Mouse (Mus musculus) limb, embryonic 14.5 days (tissue): ENCODE measurements around the gene Cntrl. TPM values are rescaled to one million over a fixed set of nuclear protein-coding genes. Genes with fewer than 3 reads are reported as not detected.

Experiments
- ATAC-seq: fragments of 200-750 bp; cut with Nextera tagmentation; 2 replicates; pipeline ENCODE4 v1.8.0; 2017; ENCODE audit warnings: low read depth, moderate number of reproducible peaks, moderate TSS enrichment; ENCODE audit not compliant: low FRiP score
- DNase-seq: peaks from one replicate; pipeline ENCODE4 v3.0.0-alpha.2; 2015; ENCODE audit warnings: low spot score
- H3K27ac ChIP-seq: fragments of 300-500 bp; sonication (generic); replicated peaks from 2 replicates; pipeline ENCODE4 v1.5.1; 2014; ENCODE audit warnings: low read depth, mild to moderate bottlenecking, low read length, moderate library complexity, mixed read lengths
- H3K27me3 ChIP-seq: fragments of 300-500 bp; sonication (generic); 2 replicates; pipeline ENCODE4 v1.6.1; 2014; ENCODE audit warnings: low read length, mixed read lengths; ENCODE audit not compliant: control insufficient read depth, insufficient read depth
- H3K36me3 ChIP-seq: fragments of 300-500 bp; sonication (generic); 2 replicates; pipeline ENCODE4 v1.6.1; 2014; ENCODE audit warnings: mild to moderate bottlenecking, low read length, moderate library complexity, mixed read lengths; ENCODE audit not compliant: control insufficient read depth, insufficient read depth
- H3K4me1 ChIP-seq: fragments of 300-500 bp; sonication (generic); 2 replicates; pipeline ENCODE4 v1.6.1; 2014; ENCODE audit warnings: antibody characterized with exemption, low read length, mixed read lengths; ENCODE audit not compliant: control insufficient read depth, insufficient read depth
- H3K4me2 ChIP-seq: fragments of 300-500 bp; sonication (generic); replicated peaks from 2 replicates; pipeline ENCODE4 v1.6.1; 2014; ENCODE audit warnings: low read depth, mild to moderate bottlenecking, low read length, moderate library complexity; ENCODE audit not compliant: severe bottlenecking
- H3K4me3 ChIP-seq: fragments of 300-500 bp; sonication (generic); replicated peaks from 2 replicates; pipeline ENCODE4 v1.5.1; 2014; ENCODE audit warnings: low read length
- H3K9ac ChIP-seq: fragments of 300-500 bp; sonication (generic); 2 replicates; pipeline ENCODE4 v1.6.1; 2014; ENCODE audit warnings: mild to moderate bottlenecking, low read depth, low read length, moderate library complexity; ENCODE audit not compliant: severe bottlenecking
- H3K9me3 ChIP-seq: fragments of 300-500 bp; sonication (generic); 2 replicates; pipeline ENCODE4 v1.6.1; 2016; ENCODE audit warnings: low read length; ENCODE audit not compliant: control insufficient read depth
- POLR2A ChIP-seq: fragments of 200-500 bp; IDR thresholded peaks from 2 replicates; pipeline ENCODE4 v1.8.0; 2012; ENCODE audit warnings: inconsistent platforms, mild to moderate bottlenecking, moderate library complexity, borderline replicate concordance; ENCODE audit not compliant: insufficient read depth, insufficient read length; ENCODE audit errors: extremely low read depth
- WGBS: fragments of 180-500 bp; shearing (Covaris S2); extraction: QIAGEN DNeasy Blood & Tissue Kit; methylation state at CpG from one replicate; pipeline ENCODE4 v1.1.7; 2014; 5-methylcytosine and 5-hydroxymethylcytosine counted together
- polyA plus RNA-seq, 2 experiments: library from polyadenylated mRNA; depleted of rRNA in 1 of 2; stranded (reverse) in 1 of 2; unstranded in 1 of 2; fragments of >200 nt; fragmentation: Nextera tagmentation in 1 of 2; extraction: Ambion mirVana in 1 of 2; gene quantifications; 2 replicates each; pipeline versions ENCODE4 v1.2.1 to v1.2.3; 2012 to 2014

Gene Cntrl
- polyA plus RNA-seq, 2 experiments: 18.8 to 39.3 TPM

- H3K9ac ChIP-seq: no peak overlapping the region
- ATAC-seq (no peak), DNase-seq (no peak)
- WGBS: 66% methylated on average over 6 of the region's 6 CpGs
- TF ChIP-seq POLR2A: no peak
- no peaks in the 10 kb centered on the region for H3K4me1 ChIP-seq
- no peaks in the 10 kb centered on the region for H3K9me3 ChIP-seq
- no peak overlapping the region for H3K4me3 ChIP-seq
- H3K4me2 ChIP-seq: no peak overlapping the region
- no peaks in the 10 kb centered on the region for H3K27me3 ChIP-seq
- H3K27ac ChIP-seq: no peak overlapping the region
- no peaks in the 10 kb centered on the region for H3K36me3 ChIP-seq
Measured at GRCm38 (mm10) chr2:35079166-35079565, 30.1 kb upstream of the Cntrl start.

GRCm38 (mm10) chr2:35087418-35087817 is 21.9 kb upstream of the Cntrl start:
- H3K4me2 ChIP-seq: no peak overlapping the region
- no peak overlapping the region for H3K27ac ChIP-seq
- DNase-seq (no peak), ATAC-seq (no peak)
- no peaks in the 10 kb centered on the region for H3K4me1 ChIP-seq
- no peaks in the 10 kb centered on the region for H3K36me3 ChIP-seq
- TF ChIP-seq POLR2A: no peak
- H3K27me3 ChIP-seq: no peaks in the 10 kb centered on the region
- H3K9ac ChIP-seq: no peak overlapping the region
- 74% methylated on average over 4 of the region's 4 CpGs for WGBS
- no peak overlapping the region for H3K4me3 ChIP-seq
- no peaks in the 10 kb centered on the region for H3K9me3 ChIP-seq

GRCm38 (mm10) chr2:35100529-35100928 is 8.8 kb upstream of the Cntrl start:
- Histone ChIP-seq H3K9me3 (no peaks in the 10 kb centered on the region), H3K27me3 (no peaks in the 10 kb centered on the region), H3K9ac (no peak overlapping the region), H3K27ac (no peak overlapping the region), H3K4me3 (no peak overlapping the region), H3K4me1 (no peaks in the 10 kb centered on the region), H3K4me2 (no peak overlapping the region), H3K36me3 (no peaks in the 10 kb centered on the region)
- WGBS: 83% methylated on average over 6 of the region's 6 CpGs
- no peak for TF ChIP-seq POLR2A
- DNase-seq (no peak), ATAC-seq (no peak)

- Histone ChIP-seq H3K9me3 (no peaks in the 10 kb centered on the region), H3K4me3 (no peak within 1 kb of the TSS), H3K4me2 (no peak within 1 kb of the TSS), H3K27ac (no peak within 1 kb of the TSS), H3K9ac (no peak within 1 kb of the TSS), H3K27me3 (no peaks in the 10 kb centered on the region), H3K4me1 (no peaks in the 10 kb centered on the region), H3K36me3 (no peaks in the 10 kb centered on the region)
- no peak for TF ChIP-seq POLR2A
- DNase-seq (no peak), ATAC-seq (no peak)
- WGBS: 86% methylated on average over 3 of the region's 3 CpGs
Measured at GRCm38 (mm10) chr2:35101443-35101842, 7.8 kb upstream of the Cntrl start, which contains the start of gene AI182371. AI182371 (minus strand) TSS chr2:35101543.

- Histone ChIP-seq H3K27me3 (no peaks in the 10 kb centered on the region), H3K4me1 (no peaks in the 10 kb centered on the region), H3K4me3 (no peak overlapping the region), H3K4me2 (no peak overlapping the region), H3K9me3 (no peaks in the 10 kb centered on the region), H3K36me3 (no peaks in the 10 kb centered on the region), H3K27ac (no peak overlapping the region), H3K9ac (no peak overlapping the region)
- DNase-seq: no peak
- no peak for TF ChIP-seq POLR2A
- no peak for ATAC-seq
Measured at GRCm38 (mm10) chr2:35102777-35103176, 6.5 kb upstream of the Cntrl start.

- Histone ChIP-seq H3K27ac (no peak overlapping the region), H3K27me3 (no peaks in the 10 kb centered on the region), H3K9ac (no peak overlapping the region), H3K4me1 (no peaks in the 10 kb centered on the region), H3K9me3 (no peaks in the 10 kb centered on the region), H3K4me2 (no peak overlapping the region), H3K4me3 (no peak overlapping the region), H3K36me3 (no peaks in the 10 kb centered on the region)
- ATAC-seq: no peak
- WGBS: 45% methylated on average over 5 of the region's 5 CpGs
- no peak for TF ChIP-seq POLR2A
- no peak for DNase-seq
Measured at GRCm38 (mm10) chr2:35103558-35103957, 5.7 kb upstream of the Cntrl start.
